Mouse (Mus musculus) hindbrain, embryonic 12.5 days (tissue): ENCODE measurements around the gene Slc35f2. TPM values are rescaled to one million over a fixed set of nuclear protein-coding genes. Genes with fewer than 3 reads are reported as not detected.

Source experiments
- ATAC-seq: fragments of 200-750 bp; cut with Nextera tagmentation; 2 replicates; pipeline ENCODE4 v1.8.0; 2017; ENCODE audit warnings: moderate TSS enrichment; ENCODE audit not compliant: low FRiP score
- H3K27ac ChIP-seq: fragments of 300-500 bp; sonication (generic); 2 replicates; pipeline ENCODE4 v1.5.1; 2016; ENCODE audit warnings: mild to moderate bottlenecking
- H3K27me3 ChIP-seq: fragments of 300-500 bp; sonication (generic); 2 replicates; pipeline ENCODE4 v1.6.1; 2016; ENCODE audit warnings: mild to moderate bottlenecking
- H3K36me3 ChIP-seq: fragments of 300-500 bp; sonication (generic); 2 replicates; pipeline ENCODE4 v1.6.1; 2016; ENCODE audit warnings: mild to moderate bottlenecking
- H3K4me1 ChIP-seq: fragments of 300-500 bp; sonication (generic); 2 replicates; pipeline ENCODE4 v1.6.1; 2016
- H3K4me2 ChIP-seq: fragments of 300-500 bp; sonication (generic); replicated peaks from 2 replicates; pipeline ENCODE4 v1.6.1; 2016; ENCODE audit warnings: mild to moderate bottlenecking
- H3K4me3 ChIP-seq: fragments of 300-500 bp; sonication (generic); 2 replicates; pipeline ENCODE4 v1.5.1; 2016; ENCODE audit warnings: mild to moderate bottlenecking
- H3K9ac ChIP-seq: fragments of 300-500 bp; sonication (generic); 2 replicates; pipeline ENCODE4 v1.6.1; 2016; ENCODE audit warnings: mild to moderate bottlenecking, moderate library complexity
- H3K9me3 ChIP-seq: fragments of 300-500 bp; sonication (generic); replicated peaks from 2 replicates; pipeline ENCODE4 v1.6.1; 2016; ENCODE audit warnings: mild to moderate bottlenecking
- WGBS: fragments of 180-500 bp; shearing (Covaris S2); methylation state at CpG from one replicate; pipeline ENCODE4 v1.1.7; 2016; 5-methylcytosine and 5-hydroxymethylcytosine counted together
- polyA plus RNA-seq: library from polyadenylated mRNA; unstranded; fragments of >200 nt; fragmentation: Nextera tagmentation; extraction: Ambion mirVana; gene quantifications from 2 replicates; pipeline ENCODE4 v1.2.1, GENCODE M21; 2016

The Slc35f2 gene
- polyA plus RNA-seq, 1 experiment from 2014 or later = 3.7 TPM

- no peak overlapping the region for H3K4me3 ChIP-seq
- no peak overlapping the region for H3K27ac ChIP-seq
- no peak overlapping the region for H3K9ac ChIP-seq
- no peak for ATAC-seq
- H3K27me3 ChIP-seq = no peaks in the 10 kb centered on the region
- 78% methylated on average over 1 of the region's 1 CpGs for WGBS
- H3K4me2 ChIP-seq = no peak overlapping the region
- H3K36me3 ChIP-seq = no peaks in the 10 kb centered on the region
- 0 out of 2 replicates have a peak, but pooled peaks cover 3% of the 10 kb centered on the region for H3K4me1 ChIP-seq
- no peaks in the 10 kb centered on the region for H3K9me3 ChIP-seq
These were observed 22.5 kb downstream of the Slc35f2 start for GRCm38 (mm10) chr9:53793830-53794330.

- ATAC-seq = no peak
- Histone ChIP-seq H3K9me3 (no peaks in the 10 kb centered on the region), H3K27ac (no peak overlapping the region), H3K27me3 (no peaks in the 10 kb centered on the region), H3K4me2 (no peak overlapping the region), H3K4me1 (0 out of 2 replicates have a peak, but pooled peaks cover 3% of the 10 kb centered on the region), H3K4me3 (no peak overlapping the region), H3K9ac (no peak overlapping the region), H3K36me3 (no peaks in the 10 kb centered on the region)
- WGBS = 54% methylated on average over 9 of the region's 9 CpGs
These were observed 23.2 kb downstream of the Slc35f2 start for GRCm38 (mm10) chr9:53794490-53794889.

GRCm38 (mm10) chr9:53795351-53795750, 24.0 kb downstream of the Slc35f2 start:
- Histone ChIP-seq H3K9ac (no peak overlapping the region), H3K27ac (no peak overlapping the region), H3K36me3 (no peaks in the 10 kb centered on the region), H3K27me3 (no peaks in the 10 kb centered on the region), H3K4me1 (0 out of 2 replicates have a peak, but pooled peaks cover 3% of the 10 kb centered on the region), H3K9me3 (no peaks in the 10 kb centered on the region), H3K4me2 (no peak overlapping the region), H3K4me3 (no peak overlapping the region)
- ATAC-seq = no peak

- 0 out of 2 replicates have a peak, but pooled peaks cover 3% of the 10 kb centered on the region for H3K4me1 ChIP-seq
- no peaks in the 10 kb centered on the region for H3K36me3 ChIP-seq
- H3K27me3 ChIP-seq = no peaks in the 10 kb centered on the region
- H3K4me2 ChIP-seq = no peak overlapping the region
- H3K4me3 ChIP-seq = no peak overlapping the region
- WGBS = 89% methylated on average over 3 of the region's 3 CpGs
- no peak overlapping the region for H3K27ac ChIP-seq
- no peak overlapping the region for H3K9ac ChIP-seq
- ATAC-seq = no peak
- H3K9me3 ChIP-seq = no peaks in the 10 kb centered on the region
These were observed 25.0 kb downstream of the Slc35f2 start for GRCm38 (mm10) chr9:53796386-53796785.

GRCm38 (mm10) chr9:53797141-53797540, 25.8 kb downstream of the Slc35f2 start:
- Histone ChIP-seq H3K4me3 (no peak overlapping the region), H3K4me1 (0 out of 2 replicates have a peak, but pooled peaks cover 3% of the 10 kb centered on the region), H3K27ac (no peak overlapping the region), H3K9me3 (no peaks in the 10 kb centered on the region), H3K4me2 (no peak overlapping the region), H3K9ac (no peak overlapping the region), H3K27me3 (no peaks in the 10 kb centered on the region), H3K36me3 (no peaks in the 10 kb centered on the region)
- 74% methylated on average over 2 of the region's 2 CpGs for WGBS
- no peak for ATAC-seq

- WGBS = 92% methylated on average over 7 of the region's 7 CpGs
- Histone ChIP-seq H3K4me3 (no peak overlapping the region), H3K9ac (no peak overlapping the region), H3K9me3 (no peaks in the 10 kb centered on the region), H3K27me3 (no peaks in the 10 kb centered on the region), H3K36me3 (no peaks in the 10 kb centered on the region), H3K27ac (no peak overlapping the region), H3K4me1 (no peaks in the 10 kb centered on the region), H3K4me2 (no peak overlapping the region)
- ATAC-seq = no peak
These were observed 31.6 kb downstream of the Slc35f2 start for GRCm38 (mm10) chr9:53802921-53803320.

GRCm38 (mm10) chr9:53806496-53807086, 35.3 kb downstream of the Slc35f2 start:
- no peak overlapping the region for H3K9ac ChIP-seq
- H3K4me1 ChIP-seq = no peaks in the 10 kb centered on the region
- no peak for ATAC-seq
- H3K9me3 ChIP-seq = no peaks in the 10 kb centered on the region
- H3K27me3 ChIP-seq = no peaks in the 10 kb centered on the region
- H3K4me3 ChIP-seq = no peak overlapping the region
- 22% methylated on average over 7 of the region's 7 CpGs for WGBS
- H3K36me3 ChIP-seq = no peaks in the 10 kb centered on the region
- H3K4me2 ChIP-seq = no peak overlapping the region
- no peak overlapping the region for H3K27ac ChIP-seq

- no peaks in the 10 kb centered on the region for H3K4me1 ChIP-seq
- no peak overlapping the region for H3K27ac ChIP-seq
- no peak overlapping the region for H3K4me3 ChIP-seq
- H3K4me2 ChIP-seq = no peak overlapping the region
- no peaks in the 10 kb centered on the region for H3K27me3 ChIP-seq
- no peak overlapping the region for H3K9ac ChIP-seq
- H3K36me3 ChIP-seq = no peaks in the 10 kb centered on the region
- no peaks in the 10 kb centered on the region for H3K9me3 ChIP-seq
- WGBS = 93% methylated on average over 6 of the region's 6 CpGs
- ATAC-seq = no peak
These were observed 42.1 kb downstream of the Slc35f2 start for GRCm38 (mm10) chr9:53813418-53813817.

- H3K4me2 ChIP-seq = no peak overlapping the region
- 38% methylated on average over 4 of the region's 4 CpGs for WGBS
- H3K4me1 ChIP-seq = no peaks in the 10 kb centered on the region
- no peaks in the 10 kb centered on the region for H3K36me3 ChIP-seq
- no peak overlapping the region for H3K4me3 ChIP-seq
- no peaks in the 10 kb centered on the region for H3K27me3 ChIP-seq
- ATAC-seq = no peak
- no peak overlapping the region for H3K27ac ChIP-seq
- H3K9me3 ChIP-seq = no peaks in the 10 kb centered on the region
- no peak overlapping the region for H3K9ac ChIP-seq
These were observed 47.4 kb downstream of the Slc35f2 start for GRCm38 (mm10) chr9:53818760-53819159.

GRCm38 (mm10) chr9:53825318-53825717, 54.0 kb downstream of the Slc35f2 start:
- H3K36me3 ChIP-seq = no peaks in the 10 kb centered on the region
- H3K9me3 ChIP-seq = no peaks in the 10 kb centered on the region
- H3K4me2 ChIP-seq = no peak overlapping the region
- no peak for ATAC-seq
- H3K9ac ChIP-seq = no peak overlapping the region
- H3K4me1 ChIP-seq = peaks cover 4% of the 10 kb centered on the region; the same call in 1 of the 2 replicates
- WGBS = 7% methylated on average over 9 of the region's 9 CpGs
- H3K4me3 ChIP-seq = no peak overlapping the region
- no peaks in the 10 kb centered on the region for H3K27me3 ChIP-seq
- no peak overlapping the region for H3K27ac ChIP-seq

- no peak overlapping the region for H3K27ac ChIP-seq
- ATAC-seq = peak; percentile 26; the same call in 1 of the 2 replicates
- WGBS = 21% methylated on average over 14 of the region's 14 CpGs
These were observed 57.9 kb downstream of the Slc35f2 start for GRCm38 (mm10) chr9:53829081-53829865.

GRCm38 (mm10) chr9:53829866-53830209, 58.5 kb downstream of the Slc35f2 start:
- H3K27ac ChIP-seq = no peak overlapping the region
- H3K4me2 ChIP-seq = peak overlapping the region; percentile 59
- peak overlapping the region; percentile 37 for H3K4me3 ChIP-seq
- WGBS = 39% methylated on average over 2 of the region's 2 CpGs
- H3K9me3 ChIP-seq = no peaks in the 10 kb centered on the region
- H3K9ac ChIP-seq = peak overlapping the region; percentile 51
- ATAC-seq = peak; percentile 50; the same call in 1 of the 2 replicates
- no peaks in the 10 kb centered on the region for H3K27me3 ChIP-seq
- peaks cover 4% of the 10 kb centered on the region; the same call in 1 of the 2 replicates for H3K4me1 ChIP-seq
- no peaks in the 10 kb centered on the region for H3K36me3 ChIP-seq

More at GRCm38 (mm10) chr9:53829081-53829865, 57.9 kb downstream of the Slc35f2 start:
- Histone ChIP-seq H3K4me1 (peaks cover 4% of the 10 kb centered on the region; the same call in 1 of the 2 replicates), H3K36me3 (no peaks in the 10 kb centered on the region), H3K4me2 (peak overlapping the region; percentile 59), H3K27me3 (no peaks in the 10 kb centered on the region), H3K4me3 (peak overlapping the region; percentile 37), H3K9ac (peak overlapping the region; percentile 51), H3K9me3 (no peaks in the 10 kb centered on the region)
